Comparison of ENCODE assay signal across 8 mouse cellular contexts in the genomic region with DNA sequence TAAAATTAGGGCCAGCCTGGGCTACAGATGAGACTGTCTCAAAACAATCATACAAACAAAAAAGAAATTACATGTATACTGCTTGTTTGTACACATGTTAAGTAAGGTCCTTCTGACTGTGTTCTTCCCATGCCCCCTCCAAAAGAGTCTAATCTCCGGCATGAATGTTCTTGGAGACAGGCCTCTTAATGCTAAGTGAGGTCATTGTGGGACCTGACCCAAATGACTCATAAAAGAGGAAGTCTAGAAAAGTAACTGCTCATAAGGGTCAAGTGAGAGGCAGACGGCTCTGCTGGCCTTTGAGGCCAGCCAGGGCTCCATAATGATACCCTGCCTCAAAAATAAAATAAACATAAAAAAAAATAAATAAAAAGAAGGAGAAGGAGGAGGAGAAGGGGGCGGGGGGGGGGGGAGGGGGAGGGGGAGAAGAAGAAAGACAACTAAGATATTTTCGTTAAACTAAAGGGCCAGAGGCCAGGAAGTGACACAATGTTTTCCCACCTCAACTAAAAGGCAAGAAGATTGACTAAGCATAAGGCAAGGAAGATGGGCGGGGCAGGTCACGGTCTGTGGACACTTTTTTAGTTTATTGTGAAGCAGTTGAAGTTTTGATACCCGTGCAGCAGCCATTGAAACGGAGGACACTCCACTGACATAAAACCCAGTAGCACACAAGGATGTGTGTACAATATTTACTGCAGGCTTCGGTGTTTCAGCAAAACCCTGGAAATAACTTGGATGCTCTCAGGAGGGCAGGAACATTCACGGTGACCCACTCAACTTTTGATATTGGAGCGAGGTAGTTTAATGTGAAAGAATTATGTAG. TPM values are rescaled to one million over a fixed set of nuclear protein-coding genes. Genes with fewer than 3 reads are reported as not detected.
DNase-seq lines count a peak whose midpoint lies in the region; ATAC-seq and TF ChIP-seq lines count a peak whose summit lies in the region.

No protein-coding gene starts in this region.

- no peaks in the 10 kb centered on the region for H3K36me3 ChIP-seq in intestine, embryonic 16.5 days (ENCODE audit: control insufficient read depth, insufficient read depth, low read length)

- no peak for TF ChIP-seq POLR2A in lung, adult 2 months (IDR thresholded peaks at IDR 0.05; ENCODE audit: borderline replicate concordance, extremely low read depth, low read depth, low read length)

- TF ChIP-seq CTCF in lung, adult 2 months (IDR thresholded peaks at IDR 0.05; ENCODE audit: insufficient read depth, low read length): no peak

- no peak overlapping the region for H3K4me2 ChIP-seq in intestine, embryonic 16.5 days (ENCODE audit: low read depth, low read length)

- H3K9me3 ChIP-seq in intestine, embryonic 16.5 days (ENCODE audit: control insufficient read depth, low read length): no peaks in the 10 kb centered on the region

- H3K9ac ChIP-seq in intestine, embryonic 16.5 days (ENCODE audit: low read depth, low read length): peak overlapping the region; percentile 9; the same call in 1 of the 2 replicates

- H3K4me3 ChIP-seq in lung, adult 2 months (replicated peaks; ENCODE audit: extremely low read depth, low read depth, low read length): no peak overlapping the region
- H3K4me3 ChIP-seq in intestine, embryonic 16.5 days (ENCODE audit: low read length): no peak overlapping the region

- H3K4me1 ChIP-seq in lung, adult 2 months (ENCODE audit: control insufficient read depth, insufficient read depth, low read length): peaks cover 9% of the 10 kb centered on the region
- H3K4me1 ChIP-seq in intestine, embryonic 16.5 days (ENCODE audit: control insufficient read depth, insufficient read depth, low read length): peaks cover 12% of the 10 kb centered on the region

- peak overlapping the region; percentile 79 for H3K27ac ChIP-seq in intestine, embryonic 16.5 days (ENCODE audit: low read length)

- peak; percentile 34 to 82 for DNase-seq in lung, adult 18-20 months
- DNase-seq in lung, adult 2 months: no peak
- DNase-seq in layer of hippocampus, adult 9-10 months (ENCODE audit: low spot score): no peak
- DNase-seq in frontal cortex, postnatal 36 days (ENCODE audit: low spot score in 2 of 2): no peak
- DNase-seq in left cerebral cortex, postnatal 10 days (ENCODE audit: extremely low spot score in 1 of 2, low spot score in 2 of 2): no peak

- intact Hi-C loops in left cerebral cortex, postnatal 10 days (cut with DNase I): loop anchor here (2.0 kb wide), 1 partner anchor 52 kb away; no protein-coding TSS in a partner anchor

- H3K27me3 ChIP-seq in intestine, embryonic 16.5 days (replicated peaks; ENCODE audit: control insufficient read depth, insufficient read depth, low read length): no peaks in the 10 kb centered on the region

- 20% methylated on average over 10 of the region's 11 CpGs for WGBS in lung, adult 2 months
- WGBS in intestine, embryonic 16.5 days: 55% methylated on average over 10 of the region's 11 CpGs

- ATAC-seq in erythroblast, adult 5-6 weeks (replicated peaks; ENCODE audit: low FRiP score, poor library complexity, severe bottlenecking): 0 out of 2 replicates have a peak, but pooled peaks have one; percentile 11
- ATAC-seq in intestine, embryonic 16.5 days: no peak
- ATAC-seq in megakaryocyte-erythroid progenitor cell, adult 5-6 weeks (replicated peaks; ENCODE audit: low FRiP score, low TSS enrichment, poor library complexity, severe bottlenecking): peak; percentile 13; the same call in 1 of the 2 replicates

RNA-seq across cellular contexts. Expression of a gene that starts 6.6 kb away (rescaled TPM):
- 5.2 and 5.6 TPM in 2 replicates for polyA plus RNA-seq in lung, adult 2 months (2012; rRNA removed)
- 11.9 and 17.3 TPM in 2 replicates for total RNA-seq in erythroblast, adult 5-6 weeks (2015; ENCODE audit: low replicate concordance)
- total RNA-seq in erythroblast, adult 5-6 weeks (2017; ENCODE audit: low replicate concordance): 13.6 and 20.6 TPM in 2 replicates
- polyA plus RNA-seq in intestine, embryonic 16.5 days (2015; fragmentation: Nextera tagmentation; extraction: Ambion mirVana): 15.2 and 16.5 TPM in 2 replicates
- total RNA-seq in megakaryocyte-erythroid progenitor cell, adult 5-6 weeks (2014; fragmentation: Nextera tagmentation): 14.8 and 15.6 TPM in 2 replicates
- 28.9 and 33.4 TPM in 2 replicates for total RNA-seq in megakaryocyte-erythroid progenitor cell, adult 5-6 weeks (2017)
- total RNA-seq in left cerebral cortex, postnatal 10 days (2021): 1 to 10 TPM; 8.9 to 9.5 TPM

RNA-seq across cellular contexts. Expression of a gene that starts 31.4 kb away (rescaled TPM):
- polyA plus RNA-seq in lung, adult 2 months (2012; rRNA removed): not detected in 2 replicates
- not detected in 2 replicates for total RNA-seq in erythroblast, adult 5-6 weeks (2015; ENCODE audit: low replicate concordance)
- not detected in 2 replicates for total RNA-seq in erythroblast, adult 5-6 weeks (2017; ENCODE audit: low replicate concordance)
- not detected in 2 replicates for polyA plus RNA-seq in intestine, embryonic 16.5 days (2015; fragmentation: Nextera tagmentation; extraction: Ambion mirVana)
- total RNA-seq in megakaryocyte-erythroid progenitor cell, adult 5-6 weeks (2014; fragmentation: Nextera tagmentation): not detected in 2 replicates
- total RNA-seq in megakaryocyte-erythroid progenitor cell, adult 5-6 weeks (2017): not detected in 2 replicates
- total RNA-seq in left cerebral cortex, postnatal 10 days (2021): not detected

RNA-seq across cellular contexts. Expression of a gene that starts 35.6 kb away (rescaled TPM):
- polyA plus RNA-seq in lung, adult 2 months (2012; rRNA removed): 28.2 and 32.8 TPM in 2 replicates
- 3.3 and 10.0 TPM in 2 replicates for total RNA-seq in erythroblast, adult 5-6 weeks (2015; ENCODE audit: low replicate concordance)
- total RNA-seq in erythroblast, adult 5-6 weeks (2017; ENCODE audit: low replicate concordance): 2.9 and 3.5 TPM in 2 replicates
- polyA plus RNA-seq in intestine, embryonic 16.5 days (2015; fragmentation: Nextera tagmentation; extraction: Ambion mirVana): 59.3 and 63.1 TPM in 2 replicates
- 0.77 and 2.3 TPM in 2 replicates for total RNA-seq in megakaryocyte-erythroid progenitor cell, adult 5-6 weeks (2014; fragmentation: Nextera tagmentation)
- total RNA-seq in megakaryocyte-erythroid progenitor cell, adult 5-6 weeks (2017): not detected in 2 replicates
- total RNA-seq in left cerebral cortex, postnatal 10 days (2021): 10 to 100 TPM; 14.4 to 16.8 TPM

RNA-seq across cellular contexts. Expression of a gene that starts 56.5 kb away (rescaled TPM):
- polyA plus RNA-seq in lung, adult 2 months (2012; rRNA removed): 1.9 and 3.9 TPM in 2 replicates
- total RNA-seq in erythroblast, adult 5-6 weeks (2015; ENCODE audit: low replicate concordance): 6.5 and 16.7 TPM in 2 replicates
- 3.9 and 5.9 TPM in 2 replicates for total RNA-seq in erythroblast, adult 5-6 weeks (2017; ENCODE audit: low replicate concordance)
- polyA plus RNA-seq in intestine, embryonic 16.5 days (2015; fragmentation: Nextera tagmentation; extraction: Ambion mirVana): 10.0 and 10.1 TPM in 2 replicates
- total RNA-seq in megakaryocyte-erythroid progenitor cell, adult 5-6 weeks (2014; fragmentation: Nextera tagmentation): 11.1 and 12.0 TPM in 2 replicates
- 7.9 and 8.0 TPM in 2 replicates for total RNA-seq in megakaryocyte-erythroid progenitor cell, adult 5-6 weeks (2017)
- total RNA-seq in left cerebral cortex, postnatal 10 days (2021): 10 to 100 TPM; 10.8 to 11.7 TPM

Comparison
In these comparisons a context has a peak if more than half of its experiments do, and no peak if none do; other contexts are left out.
1. DNase-seq: peak in lung, adult 18-20 months (2 of 2); none in lung, adult 2 months (single experiment), layer of hippocampus, adult 9-10 months (single experiment), frontal cortex, postnatal 36 days (0 of 2) and left cerebral cortex, postnatal 10 days (0 of 2).